Mouse (Mus musculus) lung, embryonic 15.5 days (tissue): Measurements from ENCODE around the gene Rcan1. TPM values are rescaled to one million over a fixed set of nuclear protein-coding genes. Genes with fewer than 3 reads are reported as not detected.

Experiments
- ATAC-seq: fragments of 200-750 bp; cut with Nextera tagmentation; 2 replicates; pipeline ENCODE4 v1.8.0; 2017; ENCODE audit warnings: moderate number of reproducible peaks, borderline replicate concordance; ENCODE audit not compliant: low FRiP score, low TSS enrichment; ENCODE audit errors: extremely low read depth
- H3K27ac ChIP-seq: fragments of 300-500 bp; sonication (generic); 2 replicates; pipeline ENCODE4 v1.5.1; 2015; ENCODE audit warnings: moderate library complexity, mild to moderate bottlenecking, inconsistent platforms
- H3K27me3 ChIP-seq: fragments of 300-500 bp; sonication (generic); 2 replicates; pipeline ENCODE4 v1.6.1; 2015; ENCODE audit warnings: inconsistent platforms
- H3K36me3 ChIP-seq: fragments of 300-500 bp; sonication (generic); 2 replicates; pipeline ENCODE4 v1.6.1; 2015; ENCODE audit warnings: inconsistent platforms
- H3K4me1 ChIP-seq: fragments of 300-500 bp; sonication (generic); 2 replicates; pipeline ENCODE4 v1.6.1; 2015; ENCODE audit warnings: inconsistent platforms
- H3K4me2 ChIP-seq: fragments of 300-500 bp; sonication (generic); 2 replicates; pipeline ENCODE4 v1.6.1; 2015; ENCODE audit warnings: inconsistent platforms, mild to moderate bottlenecking, moderate library complexity
- H3K4me3 ChIP-seq: fragments of 300-500 bp; sonication (generic); 2 replicates; pipeline ENCODE4 v1.5.1; 2015; ENCODE audit warnings: mild to moderate bottlenecking, inconsistent platforms
- H3K9ac ChIP-seq: fragments of 300-500 bp; sonication (generic); 2 replicates; pipeline ENCODE4 v1.6.1; 2015; ENCODE audit warnings: inconsistent platforms
- H3K9me3 ChIP-seq: fragments of 300-500 bp; sonication (generic); 2 replicates; pipeline ENCODE4 v1.6.1; 2016; ENCODE audit warnings: inconsistent platforms
- WGBS: fragments of 180-500 bp; shearing (Covaris S2); methylation state at CpG from one replicate; pipeline ENCODE4 v1.1.7; 2015; 5-methylcytosine and 5-hydroxymethylcytosine counted together
- polyA plus RNA-seq: library from polyadenylated mRNA; unstranded; fragments of >200 nt; fragmentation: Nextera tagmentation; extraction: Ambion mirVana; gene quantifications from 2 replicates; pipeline ENCODE4 v1.2.1, GENCODE M21; 2015

Gene Rcan1
- polyA plus RNA-seq, 1 experiment from 2014 or later, result 51.4 TPM

- Histone ChIP-seq H3K4me3 (no peak overlapping the region), H3K9me3 (no peaks in the 10 kb centered on the region), H3K36me3 (no peaks in the 10 kb centered on the region), H3K4me2 (no peak overlapping the region), H3K4me1 (peaks cover 5% of the 10 kb centered on the region), H3K27me3 (no peaks in the 10 kb centered on the region; the same call in 1 of the 2 replicates), H3K9ac (no peak overlapping the region), H3K27ac (no peak overlapping the region)
- 73% methylated on average over 10 of the region's 10 CpGs for WGBS
- ATAC-seq, result no peak
These were observed 113.1 kb downstream of the Rcan1 start for GRCm38 (mm10) chr16:92357566-92357965.

- Histone ChIP-seq H3K27ac (no peak overlapping the region), H3K4me1 (peaks cover 5% of the 10 kb centered on the region)
These were observed 113.6 kb downstream of the Rcan1 start for GRCm38 (mm10) chr16:92357023-92357422.

GRCm38 (mm10) chr16:92355982-92356381 is 114.7 kb downstream of the Rcan1 start:
- Histone ChIP-seq H3K27me3 (no peaks in the 10 kb centered on the region; the same call in 1 of the 2 replicates), H3K36me3 (no peaks in the 10 kb centered on the region), H3K4me1 (peaks cover 5% of the 10 kb centered on the region), H3K9ac (no peak overlapping the region), H3K27ac (no peak overlapping the region), H3K4me3 (no peak overlapping the region), H3K9me3 (no peaks in the 10 kb centered on the region), H3K4me2 (no peak overlapping the region)
- ATAC-seq, result no peak
- WGBS, result 58% methylated on average over 11 of the region's 11 CpGs

More at GRCm38 (mm10) chr16:92357023-92357422, 113.6 kb downstream of the Rcan1 start:
- no peak overlapping the region for H3K4me2 ChIP-seq
- no peaks in the 10 kb centered on the region; the same call in 1 of the 2 replicates for H3K27me3 ChIP-seq
- H3K4me3 ChIP-seq, result no peak overlapping the region
- WGBS, result 66% methylated on average over 9 of the region's 9 CpGs
- ATAC-seq, result no peak
- H3K9me3 ChIP-seq, result no peaks in the 10 kb centered on the region
- no peaks in the 10 kb centered on the region for H3K36me3 ChIP-seq
- no peak overlapping the region for H3K9ac ChIP-seq

GRCm38 (mm10) chr16:92355366-92355765 is 115.3 kb downstream of the Rcan1 start:
- H3K9ac ChIP-seq, result no peak overlapping the region
- no peaks in the 10 kb centered on the region for H3K27me3 ChIP-seq
- H3K27ac ChIP-seq, result no peak overlapping the region
- no peak overlapping the region for H3K4me2 ChIP-seq
- no peaks in the 10 kb centered on the region for H3K36me3 ChIP-seq
- no peaks in the 10 kb centered on the region for H3K9me3 ChIP-seq
- ATAC-seq, result no peak
- no peak overlapping the region for H3K4me3 ChIP-seq
- WGBS, result 70% methylated on average over 5 of the region's 5 CpGs
- H3K4me1 ChIP-seq, result peaks cover 5% of the 10 kb centered on the region

GRCm38 (mm10) chr16:92353897-92354296 is 116.8 kb downstream of the Rcan1 start:
- ATAC-seq, result no peak
- H3K27me3 ChIP-seq, result no peaks in the 10 kb centered on the region
- WGBS, result 63% methylated on average over 2 of the region's 2 CpGs
- no peaks in the 10 kb centered on the region for H3K9me3 ChIP-seq
- H3K4me1 ChIP-seq, result peaks cover 4% of the 10 kb centered on the region
- H3K27ac ChIP-seq, result no peak overlapping the region
- no peak overlapping the region for H3K9ac ChIP-seq
- no peaks in the 10 kb centered on the region for H3K36me3 ChIP-seq
- no peak overlapping the region for H3K4me2 ChIP-seq
- no peak overlapping the region for H3K4me3 ChIP-seq

- Histone ChIP-seq H3K36me3 (no peaks in the 10 kb centered on the region), H3K27ac (no peak overlapping the region), H3K4me2 (no peak overlapping the region), H3K9me3 (no peaks in the 10 kb centered on the region), H3K9ac (no peak overlapping the region), H3K4me3 (no peak overlapping the region), H3K4me1 (no peaks in the 10 kb centered on the region), H3K27me3 (no peaks in the 10 kb centered on the region)
- 80% methylated on average over 12 of the region's 12 CpGs for WGBS
- ATAC-seq, result no peak
These were observed 117.4 kb downstream of the Rcan1 start for GRCm38 (mm10) chr16:92353295-92353694.

- peak; percentile 53; the same call in 1 of the 2 replicates for ATAC-seq
- H3K9ac ChIP-seq, result no peak overlapping the region
- peaks cover 9% of the 10 kb centered on the region for H3K4me1 ChIP-seq
- H3K4me2 ChIP-seq, result no peak overlapping the region
- WGBS, result 57% methylated on average over 12 of the region's 12 CpGs
- no peak overlapping the region for H3K4me3 ChIP-seq
- H3K9me3 ChIP-seq, result no peaks in the 10 kb centered on the region
- no peak overlapping the region for H3K27ac ChIP-seq
- H3K36me3 ChIP-seq, result no peaks in the 10 kb centered on the region
- H3K27me3 ChIP-seq, result no peaks in the 10 kb centered on the region
These were observed 121.7 kb downstream of the Rcan1 start for GRCm38 (mm10) chr16:92348941-92349340.

GRCm38 (mm10) chr16:92346297-92346916 is 124.3 kb downstream of the Rcan1 start:
- WGBS, result 67% methylated on average over 13 of the region's 13 CpGs
- H3K27ac ChIP-seq, result no peak overlapping the region
- H3K9ac ChIP-seq, result no peak overlapping the region
- no peak for ATAC-seq
- H3K4me3 ChIP-seq, result no peak overlapping the region
- no peaks in the 10 kb centered on the region for H3K36me3 ChIP-seq
- H3K9me3 ChIP-seq, result no peaks in the 10 kb centered on the region
- no peak overlapping the region for H3K4me2 ChIP-seq
- H3K4me1 ChIP-seq, result peaks cover 11% of the 10 kb centered on the region
- no peaks in the 10 kb centered on the region for H3K27me3 ChIP-seq

GRCm38 (mm10) chr16:92345177-92345576 is 125.5 kb downstream of the Rcan1 start:
- H3K9ac ChIP-seq, result no peak overlapping the region
- no peak for ATAC-seq

More at GRCm38 (mm10) chr16:92345177-92345576, 125.5 kb downstream of the Rcan1 start:
- Histone ChIP-seq H3K27ac (no peak overlapping the region), H3K4me2 (no peak overlapping the region), H3K4me1 (peaks cover 21% of the 10 kb centered on the region), H3K4me3 (no peak overlapping the region), H3K9me3 (no peaks in the 10 kb centered on the region), H3K27me3 (no peaks in the 10 kb centered on the region), H3K36me3 (no peaks in the 10 kb centered on the region)
- WGBS, result 22% methylated on average over 11 of the region's 11 CpGs

Other genes with a start within 250 kb of the Rcan1 start
- gene Kcne2, start 178.5 kb downstream of the Rcan1 start, polyA plus RNA-seq, result 0.63 and 0.81 TPM in 2 replicates
- 129 TPM in 2 replicates for gene Smim11, start 169.6 kb downstream of the Rcan1 start, polyA plus RNA-seq
- gene Fam243, start 149.4 kb downstream of the Rcan1 start, polyA plus RNA-seq, result not detected in 2 replicates
- 1.1 and 1.8 TPM in 2 replicates for gene Kcne1, start 111.4 kb downstream of the Rcan1 start, polyA plus RNA-seq
- 22.1 and 22.2 TPM in 2 replicates for gene Clic6, start 14.9 kb upstream of the Rcan1 start, polyA plus RNA-seq